Mouse (Mus musculus) WW6 (cell line): ENCODE measurements around the gene Gpx2.

Source experiments
- DNase-seq: peaks from one replicate; pipeline ENCODE4 v3.0.0-alpha.2; 2013; ENCODE audit warnings: low read depth, low spot score

The Gpx2 gene

GRCm38 (mm10) chr12:76795350-76795749 lies at the start of gene Gpx2:
Gene Gpx2, minus strand, starts transcription at chr12:76795554.
- peak; percentile 28 for DNase-seq

- DNase-seq: no peak
Observed at GRCm38 (mm10) chr12:76844346-76845061, 49.1 kb upstream of the Gpx2 start.

GRCm38 (mm10) chr12:76840081-76840480 lies 44.7 kb upstream of the Gpx2 start:
- DNase-seq: no peak

GRCm38 (mm10) chr12:76839298-76839697 lies 43.9 kb upstream of the Gpx2 start:
- DNase-seq: no peak

- DNase-seq: no peak
Observed at GRCm38 (mm10) chr12:76837844-76838650, 42.7 kb upstream of the Gpx2 start.

GRCm38 (mm10) chr12:76837101-76837843 lies 41.9 kb upstream of the Gpx2 start:
- peak; percentile 88 for DNase-seq

GRCm38 (mm10) chr12:76832704-76833103 lies 37.4 kb upstream of the Gpx2 start:
- DNase-seq: no peak

GRCm38 (mm10) chr12:76825283-76825682 lies 29.9 kb upstream of the Gpx2 start:
- DNase-seq: no peak

- no peak for DNase-seq
Observed at GRCm38 (mm10) chr12:76822651-76823041, 27.3 kb upstream of the Gpx2 start, which contains the start of gene Rab15. Gene Rab15, minus strand, starts transcription at chr12:76822908.

- DNase-seq: no peak
Observed at GRCm38 (mm10) chr12:76822002-76822650, 26.8 kb upstream of the Gpx2 start.

- DNase-seq: no peak
Observed at GRCm38 (mm10) chr12:76820615-76821014, 25.3 kb upstream of the Gpx2 start.

GRCm38 (mm10) chr12:76819816-76820215 lies 24.5 kb upstream of the Gpx2 start:
- DNase-seq: no peak

GRCm38 (mm10) chr12:76818908-76819307 lies 23.6 kb upstream of the Gpx2 start:
- no peak for DNase-seq

- no peak for DNase-seq
Observed at GRCm38 (mm10) chr12:76818120-76818519, 22.8 kb upstream of the Gpx2 start.

GRCm38 (mm10) chr12:76817176-76817575 lies 21.8 kb upstream of the Gpx2 start:
- DNase-seq: no peak

GRCm38 (mm10) chr12:76816720-76817119 lies 21.4 kb upstream of the Gpx2 start:
- DNase-seq: no peak

- no peak for DNase-seq
Observed at GRCm38 (mm10) chr12:76814120-76814519, 18.8 kb upstream of the Gpx2 start.

GRCm38 (mm10) chr12:76813543-76813942 lies 18.2 kb upstream of the Gpx2 start:
- no peak for DNase-seq

- no peak for DNase-seq
Observed at GRCm38 (mm10) chr12:76811006-76811405, 15.7 kb upstream of the Gpx2 start.

- DNase-seq: no peak
Observed at GRCm38 (mm10) chr12:76810491-76810890, 15.1 kb upstream of the Gpx2 start.

- no peak for DNase-seq
Observed at GRCm38 (mm10) chr12:76807796-76808195, 12.4 kb upstream of the Gpx2 start.
